Comparison of ENCODE assay signal across 17 mouse cellular contexts in genomic region chr1:58725767-58726166, GRCm38 (mm10). TPM values are rescaled to one million over a fixed set of nuclear protein-coding genes. Genes with fewer than 3 reads are reported as not detected.
DNase-seq lines count a peak whose midpoint lies in the region; ATAC-seq and TF ChIP-seq lines count a peak whose summit lies in the region.
"Had no signal": no experiment of that assay in that cellular context is flagged by ENCODE, and none has a peak within 500 bp of the region (broad histone marks: within the 10 kb centered on the region; RNA-seq: fewer than 3 reads in every experiment).

No protein-coding gene starts in this region.

- intact Hi-C loops in heart, adult 2 months (cut with DNase I): loop anchor here (5.0 kb wide), 1 partner anchor 77 kb away; no protein-coding TSS in a partner anchor

- no peak for TF ChIP-seq CTCF in heart, adult 2 months (IDR thresholded peaks at IDR 0.05)

- peak; percentile 20 for ATAC-seq in inflammation-experienced regulatory T-cells, adult 6 months
- ATAC-seq: forebrain, embryonic 16.5 days had no signal

- TF ChIP-seq EP300 in heart, adult 2 months (IDR thresholded peaks at IDR 0.05; ENCODE audit: insufficient read depth, low read depth, low read length): no peak

- H3K36me3 ChIP-seq in heart, adult 2 months (ENCODE audit: control insufficient read depth, insufficient read depth, low read length): peaks cover 56% of the 10 kb centered on the region

- peak overlapping the region; percentile 70 for H3K27ac ChIP-seq in heart, adult 2 months
- H3K27ac ChIP-seq: embryonic facial prominence, embryonic 12.5 days; heart, embryonic 15.5 days; liver, embryonic 14.5 days had no signal

- no peak for TF ChIP-seq POLR2A in heart, adult 2 months (IDR thresholded peaks at IDR 0.05; ENCODE audit: insufficient read depth, low read depth, low read length)

- H3K79me2 ChIP-seq in heart, adult 2 months (replicated peaks; ENCODE audit: control insufficient read depth, insufficient read depth, low read length): peaks cover 6% of the 10 kb centered on the region

- H3K4me1 ChIP-seq in heart, adult 2 months (ENCODE audit: control insufficient read depth, insufficient read depth, low read length): peaks cover 31% of the 10 kb centered on the region
- H3K4me1 ChIP-seq: embryonic facial prominence, embryonic 12.5 days had no signal

- H3K9ac ChIP-seq in heart, adult 2 months (ENCODE audit: low read depth, low read length): no peak overlapping the region
- H3K9ac ChIP-seq: embryonic facial prominence, embryonic 12.5 days; heart, embryonic 15.5 days; liver, embryonic 14.5 days had no signal

- DNase-seq in heart, adult 2 months: peak in 1 of 2 experiments; percentile 54
- no peak for DNase-seq in heart, adult 8-10 months (ENCODE audit: low spot score)
- DNase-seq in urinary bladder, postnatal 14 days (ENCODE audit: low spot score): peak; percentile 37
- no peak for DNase-seq in urinary bladder, postnatal 25 days (ENCODE audit: low spot score)
- DNase-seq in frontal cortex, postnatal 14 days (ENCODE audit: low spot score in 2 of 2): no peak
- no peak for DNase-seq in right cerebral cortex, postnatal 14 days
- DNase-seq in yolk sac, embryonic 10.5 days (ENCODE audit: low spot score): no peak
- DNase-seq: cerebellum, adult 9-10 months; midbrain, embryonic 14.5 days; thymus, postnatal 36 days had no signal

- WGBS in heart, adult 2 months: 39% methylated on average over 5 of the region's 5 CpGs

- no peaks in the 10 kb centered on the region for H3K27me3 ChIP-seq in heart, adult 2 months (ENCODE audit: control insufficient read depth, insufficient read depth, low read length)
- H3K27me3 ChIP-seq: embryonic facial prominence, embryonic 12.5 days; heart, embryonic 15.5 days had no signal

- H3K4me3 ChIP-seq in heart, adult 2 months: no peak overlapping the region
- H3K4me3 ChIP-seq: embryonic facial prominence, embryonic 12.5 days; heart, embryonic 15.5 days had no signal

RNA-seq across cellular contexts. Expression of gene Cflar, which starts 14.5 kb away (rescaled TPM):
- total RNA-seq in heart, adult 2 months (2021): 10 to 100 TPM; 50.2 to 63.0 TPM
- 21.7 and 39.1 TPM in 2 replicates for polyA plus RNA-seq in heart, adult 2 months (2012; rRNA removed)
- total RNA-seq in heart, adult 8-10 months (2022): 10 to 100 TPM; 43.5 to 60.4 (median 50.3) TPM
- polyA plus RNA-seq in inflammation-experienced regulatory T-cells, adult 6 months (2017; shearing (Covaris generic)): 100 to 1,000 TPM; 124 to 177 (median 175) TPM

RNA-seq across cellular contexts. Expression of gene Als2cr12, which starts 30.0 kb away (rescaled TPM):
- total RNA-seq in heart, adult 2 months (2021): not detected
- 0.49 TPM in 1 of 2 replicates, not detected in the other for polyA plus RNA-seq in heart, adult 2 months (2012; rRNA removed)
- not detected for total RNA-seq in heart, adult 8-10 months (2022)
- not detected for polyA plus RNA-seq in inflammation-experienced regulatory T-cells, adult 6 months (2017; shearing (Covaris generic))
- total RNA-seq: left cerebral cortex, adult 8-10 months had no signal
- polyA plus RNA-seq: embryonic facial prominence, embryonic 12.5 days; forebrain, embryonic 16.5 days; heart, embryonic 15.5 days; intestine, embryonic 14.5 days; liver, embryonic 14.5 days; midbrain, embryonic 14.5 days had no signal
